Mouse (Mus musculus) left cerebral cortex, adult 2 months (tissue): ENCODE results near the gene Dph7. TPM values are rescaled to one million over a fixed set of nuclear protein-coding genes. Genes with fewer than 3 reads are reported as not detected.

Experiments
- DNase-seq, 2 experiments: peaks; one replicate each; pipeline ENCODE4 v3.0.0; 2021 to 2022; ENCODE audit warnings: low spot score in 2 of 2, mixed read lengths in 1 of 2; ENCODE audit errors: extremely low spot score in 1 of 2
- H3K27ac ChIP-seq: fragments of 200-600 bp; 2 replicates; pipeline ENCODE4 v1.8.1; 2022
- H3K4me3 ChIP-seq: fragments of 200-600 bp; 2 replicates; pipeline ENCODE4 v1.8.1; 2022
- CTCF ChIP-seq: fragments of 200-600 bp; IDR thresholded peaks from 2 replicates; pipeline ENCODE4 v1.8.1; 2022; ENCODE audit warnings: antibody characterized with exemption, mild to moderate bottlenecking, moderate library complexity
- intact Hi-C: fragments of 180-260 bp; cut with DNase I; formaldehyde crosslinking; loops from one replicate; pipeline ENCODE4 v1.15.1; 2025
- microRNA-seq, 2 experiments: library from miRNA; unstranded; fragments of <30 nt; microRNA quantifications; one replicate each; pipeline ENCODE4 v1.2.0; 2021
- total RNA-seq, 2 experiments: library from RNA; stranded (reverse); gene quantifications; 2 replicates each; pipeline ENCODE4 v1.2.3; 2021

Dph7 gene
- total RNA-seq, 2 experiments from 2014 or later, result 29.7 to 32.4 TPM

GRCm38 (mm10) chr2:24974906-24975703 lies 12.9 kb downstream of the Dph7 start, which contains the start of gene Mrpl41:
TSS of gene Mrpl41 (minus strand) at chr2:24975098.
- H3K27ac ChIP-seq, result peak within 1 kb of the TSS; percentile 83
- DNase-seq, result peak; percentile 96
- intact Hi-C loops, result loop anchor here (5.0 kb wide), 1 partner anchor 77 kb away; the partner anchor contains the start of gene Nsmf
- H3K4me3 ChIP-seq, result peak within 1 kb of the TSS; percentile 58
- TF ChIP-seq CTCF, result no peak

GRCm38 (mm10) chr2:24975704-24976297 lies 13.6 kb downstream of the Dph7 start, which contains the start of gene Pnpla7:
TSS of gene Pnpla7 (plus strand) at chr2:24976033.
- TF ChIP-seq CTCF, result no peak
- intact Hi-C loops, result loop anchor here (5.0 kb wide), 1 partner anchor 76 kb away; the partner anchor contains the start of gene Nsmf
- DNase-seq, result peak; percentile 60 to 68

GRCm38 (mm10) chr2:24976960-24977359 lies 14.8 kb downstream of the Dph7 start:
- DNase-seq, result no peak
- intact Hi-C loops, result loop anchor here (5.0 kb wide), 1 partner anchor 75 kb away; the partner anchor contains the start of gene Nsmf
- H3K4me3 ChIP-seq, result no peak overlapping the region
- peak overlapping the region; percentile 7; the same call in 1 of the 2 replicates for H3K27ac ChIP-seq
- TF ChIP-seq CTCF, result no peak

More at GRCm38 (mm10) chr2:24975704-24976297, 13.6 kb downstream of the Dph7 start, which contains the start of gene Pnpla7:
- H3K4me3 ChIP-seq, result peak within 1 kb of the TSS; percentile 58
- peak within 1 kb of the TSS; percentile 86 for H3K27ac ChIP-seq

- H3K27ac ChIP-seq, result no peak overlapping the region
- no peak for TF ChIP-seq CTCF
- no peak for DNase-seq
- intact Hi-C loops, result no loop called here
- H3K4me3 ChIP-seq, result no peak overlapping the region
These were observed 25.6 kb downstream of the Dph7 start for GRCm38 (mm10) chr2:24987762-24988161.

GRCm38 (mm10) chr2:24995332-24995731 lies 33.1 kb downstream of the Dph7 start:
- TF ChIP-seq CTCF, result no peak
- intact Hi-C loops, result no loop called here
- DNase-seq, result peak in 1 of 2 experiments; percentile 42
- Histone ChIP-seq H3K4me3 (no peak overlapping the region), H3K27ac (no peak overlapping the region)

- no peak overlapping the region for H3K4me3 ChIP-seq
- no peak for DNase-seq
- no peak for TF ChIP-seq CTCF
- H3K27ac ChIP-seq, result no peak overlapping the region
- intact Hi-C loops, result no loop called here
These were observed 34.3 kb downstream of the Dph7 start for GRCm38 (mm10) chr2:24996471-24996870.

- H3K27ac ChIP-seq, result no peak overlapping the region
- intact Hi-C loops, result no loop called here
- peak; percentile 63 for TF ChIP-seq CTCF
- no peak for DNase-seq
- no peak overlapping the region for H3K4me3 ChIP-seq
These were observed 38.5 kb downstream of the Dph7 start for GRCm38 (mm10) chr2:25000544-25001235.

GRCm38 (mm10) chr2:25003946-25004786 lies 42.0 kb downstream of the Dph7 start:
- intact Hi-C loops, result no loop called here
- no peak for TF ChIP-seq CTCF
- no peak overlapping the region for H3K27ac ChIP-seq
- no peak overlapping the region for H3K4me3 ChIP-seq
- no peak for DNase-seq

- intact Hi-C loops, result no loop called here
- H3K4me3 ChIP-seq, result no peak overlapping the region
- H3K27ac ChIP-seq, result no peak overlapping the region
- TF ChIP-seq CTCF, result no peak
- DNase-seq, result no peak
These were observed 44.6 kb downstream of the Dph7 start for GRCm38 (mm10) chr2:25006767-25007166.

- TF ChIP-seq CTCF, result no peak; the same call in 1 of the 2 replicates
- intact Hi-C loops, result no loop called here
- no peak for DNase-seq
- H3K4me3 ChIP-seq, result no peak overlapping the region
- H3K27ac ChIP-seq, result no peak overlapping the region
These were observed 46.0 kb downstream of the Dph7 start for GRCm38 (mm10) chr2:25008250-25008649.

Small RNA genes within 50 kb of the gene (microRNA-seq; reads per million reads assigned to microRNA genes)
- 0 reads per million in 2 experiments for gene Gm22875

Other genes with a start within 250 kb of the Dph7 start
- 10 to 100 TPM; 84.1 to 91.8 TPM for gene Cacna1b, start 199.2 kb upstream of the Dph7 start, total RNA-seq
- 10 to 100 TPM; 53.1 to 59.4 TPM for gene Ehmt1, start 42.8 kb upstream of the Dph7 start, total RNA-seq
- gene Arrdc1, start 27.1 kb upstream of the Dph7 start, total RNA-seq, result 10 to 100 TPM; 17.1 to 18.2 TPM
- gene Zmynd19, start 12.6 kb upstream of the Dph7 start, total RNA-seq, result 10 to 100 TPM; 36.8 to 37.9 TPM
- gene Mrpl41, start 12.7 kb downstream of the Dph7 start, total RNA-seq, result 10 to 100 TPM; 70.3 to 76.3 TPM
- 10 to 100 TPM; 22.0 to 22.2 TPM for gene Pnpla7, start 13.6 kb downstream of the Dph7 start, total RNA-seq
- 100 to 1,000 TPM; 442 to 471 TPM for gene Nsmf, start 92.0 kb downstream of the Dph7 start, total RNA-seq
- not detected for gene Entpd8, start 117.9 kb downstream of the Dph7 start, total RNA-seq
- not detected for gene Noxa1, start 132.7 kb downstream of the Dph7 start, total RNA-seq
- gene Nrarp, start 218.4 kb downstream of the Dph7 start, total RNA-seq, result 10 to 100 TPM; 20.2 to 21.7 TPM
- 1 to 10 TPM; 2.0 to 2.2 TPM for gene Tor4a, start 234.5 kb downstream of the Dph7 start, total RNA-seq
- gene Nelfb, start 249.1 kb downstream of the Dph7 start, total RNA-seq, result 10 to 100 TPM; 53.4 to 64.3 TPM